Mouse (Mus musculus) kidney, embryonic 15.5 days (tissue): ENCODE measurements at regions not wholly inside any gene's neighbourhood (a gene's known extent, or its start where the extent isn't known, plus 50 kb on each side); places are given as distances from the start of the nearest gene placed in this dataset.

Experiments used
- ATAC-seq: fragments of 200-750 bp; cut with Nextera tagmentation; replicated peaks from 2 replicates; pipeline ENCODE4 v1.8.0; 2017; ENCODE audit warnings: moderate TSS enrichment; ENCODE audit not compliant: low FRiP score
- H3K27ac ChIP-seq: fragments of 300-500 bp; sonication (generic); 2 replicates; pipeline ENCODE4 v1.5.1; 2015; ENCODE audit warnings: mild to moderate bottlenecking, inconsistent platforms
- H3K27me3 ChIP-seq: fragments of 300-500 bp; sonication (generic); 2 replicates; pipeline ENCODE4 v1.6.1; 2015; ENCODE audit warnings: inconsistent platforms
- H3K36me3 ChIP-seq: fragments of 300-500 bp; sonication (generic); 2 replicates; pipeline ENCODE4 v1.6.1; 2015; ENCODE audit warnings: inconsistent platforms
- H3K4me1 ChIP-seq: fragments of 300-500 bp; sonication (generic); 2 replicates; pipeline ENCODE4 v1.6.1; 2015; ENCODE audit warnings: inconsistent platforms
- H3K4me2 ChIP-seq: fragments of 300-500 bp; sonication (generic); 2 replicates; pipeline ENCODE4 v1.6.1; 2015; ENCODE audit warnings: moderate library complexity, mild to moderate bottlenecking, inconsistent platforms
- H3K4me3 ChIP-seq: fragments of 300-500 bp; sonication (generic); replicated peaks from 2 replicates; pipeline ENCODE4 v1.5.1; 2015; ENCODE audit warnings: mild to moderate bottlenecking, inconsistent platforms
- H3K9ac ChIP-seq: fragments of 300-500 bp; sonication (generic); 2 replicates; pipeline ENCODE4 v1.6.1; 2015; ENCODE audit warnings: mild to moderate bottlenecking, inconsistent platforms
- H3K9me3 ChIP-seq: fragments of 300-500 bp; sonication (generic); replicated peaks from 2 replicates; pipeline ENCODE4 v1.6.1; 2016; ENCODE audit warnings: inconsistent platforms
- WGBS: fragments of 180-500 bp; shearing (Covaris S2); methylation state at CpG from one replicate; pipeline ENCODE4 v1.1.7; 2015; ENCODE audit warnings: mixed read lengths; 5-methylcytosine and 5-hydroxymethylcytosine counted together

GRCm38 (mm10) chr10:54993641-54994040 lies 917.2 kb upstream of the Man1a start:
- H3K9me3 ChIP-seq, result no peaks in the 10 kb centered on the region
- no peaks in the 10 kb centered on the region for H3K36me3 ChIP-seq
- H3K4me1 ChIP-seq, result no peaks in the 10 kb centered on the region
- H3K27ac ChIP-seq, result no peak overlapping the region
- no peak for ATAC-seq
- WGBS, result 77% methylated on average over 3 of the region's 3 CpGs
- no peak overlapping the region for H3K4me3 ChIP-seq
- H3K9ac ChIP-seq, result no peak overlapping the region
- no peak overlapping the region for H3K4me2 ChIP-seq
- no peaks in the 10 kb centered on the region for H3K27me3 ChIP-seq

GRCm38 (mm10) chr10:54955900-54956299 lies 879.5 kb upstream of the Man1a start:
- Histone ChIP-seq H3K4me3 (no peak overlapping the region), H3K9me3 (no peaks in the 10 kb centered on the region), H3K4me1 (no peaks in the 10 kb centered on the region), H3K27ac (no peak overlapping the region), H3K9ac (no peak overlapping the region), H3K4me2 (no peak overlapping the region), H3K27me3 (no peaks in the 10 kb centered on the region), H3K36me3 (no peaks in the 10 kb centered on the region)
- 92% methylated on average over 11 of the region's 11 CpGs for WGBS
- ATAC-seq, result no peak

GRCm38 (mm10) chr10:54941195-54942062 lies 865.0 kb upstream of the Man1a start:
- WGBS, result 43% methylated on average over 3 of the region's 3 CpGs
- Histone ChIP-seq H3K4me3 (no peak overlapping the region), H3K27me3 (no peaks in the 10 kb centered on the region), H3K9me3 (no peaks in the 10 kb centered on the region), H3K36me3 (no peaks in the 10 kb centered on the region), H3K4me1 (no peaks in the 10 kb centered on the region), H3K9ac (no peak overlapping the region), H3K27ac (0 out of 2 replicates have a peak overlapping the region, but pooled peaks have one; percentile 27), H3K4me2 (no peak overlapping the region)
- ATAC-seq, result peak; percentile 80

- Histone ChIP-seq H3K4me3 (no peak overlapping the region), H3K36me3 (no peaks in the 10 kb centered on the region), H3K4me2 (no peak overlapping the region), H3K4me1 (no peaks in the 10 kb centered on the region), H3K27me3 (no peaks in the 10 kb centered on the region), H3K9me3 (no peaks in the 10 kb centered on the region), H3K27ac (no peak overlapping the region), H3K9ac (no peak overlapping the region)
- 53% methylated on average over 2 of the region's 2 CpGs for WGBS
- peak; percentile 81 for ATAC-seq
Observed at GRCm38 (mm10) chr10:54939514-54939913, 863.1 kb upstream of the Man1a start.
